Mouse (Mus musculus) embryonic facial prominence, embryonic 13.5 days (tissue): Measurements from ENCODE around the gene Megf11. TPM values are rescaled to one million over a fixed set of nuclear protein-coding genes. Genes with fewer than 3 reads are reported as not detected.

Experiments
- ATAC-seq: fragments of 200-750 bp; cut with Nextera tagmentation; 2 replicates; pipeline ENCODE4 v1.8.0; 2017; ENCODE audit warnings: low read depth; ENCODE audit not compliant: insufficient number of reproducible peaks, insufficient read depth, low FRiP score, low TSS enrichment
- H3K27ac ChIP-seq: fragments of 300-500 bp; sonication (generic); 2 replicates; pipeline ENCODE4 v1.5.1; 2015; ENCODE audit warnings: moderate library complexity, mild to moderate bottlenecking, inconsistent platforms
- H3K27me3 ChIP-seq: fragments of 300-500 bp; sonication (generic); 2 replicates; pipeline ENCODE4 v1.6.1; 2015; ENCODE audit warnings: mild to moderate bottlenecking, inconsistent platforms
- H3K36me3 ChIP-seq: fragments of 300-500 bp; sonication (generic); 2 replicates; pipeline ENCODE4 v1.6.1; 2015; ENCODE audit warnings: mild to moderate bottlenecking, inconsistent platforms
- H3K4me1 ChIP-seq: fragments of 300-500 bp; sonication (generic); 2 replicates; pipeline ENCODE4 v1.6.1; 2015; ENCODE audit warnings: inconsistent platforms
- H3K4me2 ChIP-seq: fragments of 300-500 bp; sonication (generic); 2 replicates; pipeline ENCODE4 v1.6.1; 2015; ENCODE audit warnings: moderate library complexity, mild to moderate bottlenecking, inconsistent platforms
- H3K4me3 ChIP-seq: fragments of 300-500 bp; sonication (generic); 2 replicates; pipeline ENCODE4 v1.5.1; 2015; ENCODE audit warnings: mild to moderate bottlenecking, inconsistent platforms
- H3K9ac ChIP-seq: fragments of 300-500 bp; sonication (generic); 2 replicates; pipeline ENCODE4 v1.6.1; 2015; ENCODE audit warnings: mild to moderate bottlenecking, inconsistent platforms
- H3K9me3 ChIP-seq: fragments of 300-500 bp; sonication (generic); 2 replicates; pipeline ENCODE4 v1.6.1; 2016; ENCODE audit warnings: inconsistent platforms
- WGBS: fragments of 180-500 bp; shearing (Covaris S2); methylation state at CpG from one replicate; pipeline ENCODE4 v1.1.7; 2015; ENCODE audit warnings: mixed read lengths; 5-methylcytosine and 5-hydroxymethylcytosine counted together
- polyA plus RNA-seq: library from polyadenylated mRNA; unstranded; fragments of >200 nt; fragmentation: Nextera tagmentation; extraction: Ambion mirVana; gene quantifications from 2 replicates; pipeline ENCODE4 v1.2.1, GENCODE M21; 2015

Megf11 gene
- polyA plus RNA-seq, 1 experiment from 2014 or later, result 2.0 TPM

DNA sequence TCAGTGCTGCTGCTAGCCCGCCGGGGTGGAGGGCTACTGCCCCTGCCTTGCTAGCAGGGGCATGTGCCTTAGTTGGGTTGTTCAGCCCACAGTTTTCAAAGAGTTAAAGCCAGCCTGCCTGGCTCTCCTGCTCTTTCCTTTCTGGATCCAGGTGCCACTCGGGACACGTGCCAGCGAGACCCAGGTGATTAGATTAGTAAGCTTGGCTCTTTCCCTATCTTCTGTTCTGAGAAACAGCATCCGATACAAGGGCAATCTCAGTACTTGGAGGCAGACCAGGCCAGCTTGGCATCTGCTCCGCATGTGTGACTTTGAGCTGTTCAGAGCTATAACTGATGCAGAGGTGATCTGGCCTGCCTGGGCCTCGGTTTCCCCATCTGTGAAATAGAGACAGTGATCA lies 209.0 kb downstream of the Megf11 start:
- 63% methylated on average over 8 of the region's 8 CpGs for WGBS
- H3K4me1 ChIP-seq, result peaks cover 4% of the 10 kb centered on the region; the same call in 1 of the 2 replicates
- H3K36me3 ChIP-seq, result no peaks in the 10 kb centered on the region
- no peak overlapping the region for H3K4me3 ChIP-seq
- H3K27ac ChIP-seq, result no peak overlapping the region
- no peak for ATAC-seq
- H3K4me2 ChIP-seq, result no peak overlapping the region
- no peak overlapping the region for H3K9ac ChIP-seq
- no peaks in the 10 kb centered on the region for H3K27me3 ChIP-seq
- H3K9me3 ChIP-seq, result no peaks in the 10 kb centered on the region

DNA sequence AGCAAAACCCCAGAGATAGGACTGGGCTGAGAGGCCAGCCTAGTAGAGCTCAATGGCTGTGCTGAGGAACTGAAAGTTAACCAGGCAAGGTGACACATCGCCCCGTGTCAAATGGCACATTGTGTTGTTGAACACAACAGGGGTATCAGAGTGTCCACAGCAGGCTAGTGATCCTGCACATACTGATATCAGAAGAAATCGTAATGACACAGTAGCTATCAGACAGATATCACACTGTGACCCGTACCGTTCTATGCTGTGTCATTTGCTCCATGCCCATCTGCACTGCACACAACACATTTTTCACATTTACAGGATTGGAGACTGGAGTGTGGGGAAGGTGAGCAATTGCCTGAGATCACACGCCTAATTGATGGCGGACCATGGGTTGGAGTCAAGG lies 213.0 kb downstream of the Megf11 start:
- ATAC-seq, result no peak
- H3K27ac ChIP-seq, result no peak overlapping the region

DNA sequence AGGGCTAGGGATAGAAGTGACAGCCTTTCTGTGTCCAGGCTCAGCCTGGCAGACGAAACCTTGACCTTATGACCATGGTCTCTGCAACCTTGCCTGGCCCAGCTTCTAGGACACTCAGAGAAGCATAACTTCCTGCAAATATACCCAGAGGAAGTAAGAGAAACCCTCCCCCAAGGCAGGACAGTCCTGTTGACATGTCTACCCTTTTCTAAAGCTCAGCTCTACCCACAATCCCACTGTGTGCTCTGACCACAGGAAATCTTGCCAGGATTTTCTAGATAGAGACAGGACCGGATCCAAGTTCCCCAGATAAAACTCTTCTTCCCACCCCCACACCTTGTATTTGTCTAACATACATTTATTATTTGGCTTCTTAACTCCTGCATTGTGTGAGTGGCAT lies 215.3 kb downstream of the Megf11 start:
- 66% methylated on average over 2 of the region's 2 CpGs for WGBS

More for the DNA sequence above, 213.0 kb downstream of the Megf11 start:
- H3K36me3 ChIP-seq, result no peaks in the 10 kb centered on the region
- H3K9ac ChIP-seq, result no peak overlapping the region
- no peak overlapping the region for H3K4me2 ChIP-seq
- peaks cover 4% of the 10 kb centered on the region; the same call in 1 of the 2 replicates for H3K4me1 ChIP-seq
- no peaks in the 10 kb centered on the region for H3K9me3 ChIP-seq
- no peaks in the 10 kb centered on the region for H3K27me3 ChIP-seq
- H3K4me3 ChIP-seq, result no peak overlapping the region
- WGBS, result 93% methylated on average over 7 of the region's 7 CpGs

DNA sequence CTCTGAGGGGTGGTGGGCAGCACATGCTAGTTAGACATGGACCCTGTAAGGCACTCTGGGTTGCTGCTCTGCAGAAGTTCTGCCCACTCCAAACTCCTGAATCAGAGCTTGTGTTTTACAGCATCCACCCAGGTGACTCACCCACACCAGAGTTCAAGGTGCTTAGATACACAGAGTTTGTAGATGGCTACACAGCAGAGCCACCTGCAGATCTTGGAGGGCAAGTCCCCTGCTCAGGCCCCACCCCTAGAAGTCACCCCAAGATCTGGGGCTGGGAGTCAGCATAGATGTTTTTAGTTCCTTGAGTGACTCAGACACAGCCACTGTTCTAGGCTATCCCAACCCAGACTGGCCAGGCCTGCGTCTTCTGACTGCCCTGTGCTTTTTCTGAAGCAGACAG lies 217.5 kb downstream of the Megf11 start:
- Histone ChIP-seq H3K4me2 (no peak overlapping the region), H3K9ac (no peak overlapping the region), H3K4me3 (no peak overlapping the region), H3K27ac (no peak overlapping the region), H3K9me3 (no peaks in the 10 kb centered on the region), H3K36me3 (no peaks in the 10 kb centered on the region), H3K4me1 (peaks cover 23% of the 10 kb centered on the region), H3K27me3 (no peaks in the 10 kb centered on the region)
- no peak for ATAC-seq
- WGBS, result 83% methylated on average over 1 of the region's 1 CpGs

More for the DNA sequence above, 215.3 kb downstream of the Megf11 start:
- H3K4me2 ChIP-seq, result no peak overlapping the region
- H3K9ac ChIP-seq, result no peak overlapping the region
- no peak overlapping the region for H3K4me3 ChIP-seq
- no peak overlapping the region for H3K27ac ChIP-seq
- no peaks in the 10 kb centered on the region for H3K36me3 ChIP-seq
- no peaks in the 10 kb centered on the region for H3K27me3 ChIP-seq
- no peaks in the 10 kb centered on the region for H3K9me3 ChIP-seq
- no peak for ATAC-seq
- H3K4me1 ChIP-seq, result peaks cover 17% of the 10 kb centered on the region

DNA sequence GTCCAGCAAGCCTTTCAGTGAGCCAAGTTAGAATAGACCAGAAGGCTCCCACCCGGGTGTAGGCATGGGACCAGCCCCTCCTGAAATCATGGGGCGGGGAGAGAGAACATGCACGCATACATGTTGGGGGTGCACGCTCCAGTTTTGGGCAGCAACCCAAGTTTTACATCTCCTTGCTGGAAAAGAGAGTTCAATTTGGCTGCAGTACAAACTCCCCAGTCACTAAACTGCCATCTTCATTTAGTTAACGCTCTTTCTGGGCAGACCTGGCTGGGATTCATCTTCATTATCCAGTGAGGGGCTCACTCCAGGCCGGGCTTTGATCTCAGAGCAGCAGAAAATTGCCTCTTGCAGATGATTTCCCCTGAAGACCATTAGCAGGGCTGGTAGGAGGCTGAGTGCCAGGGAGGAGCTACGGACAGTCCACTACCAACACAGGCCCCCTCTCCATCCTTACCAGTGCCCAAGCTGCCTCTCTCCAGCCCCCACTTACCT lies 218.8 kb downstream of the Megf11 start:
- H3K9ac ChIP-seq, result no peak overlapping the region
- no peak; the same call in 1 of the 2 replicates for ATAC-seq
- peaks cover 23% of the 10 kb centered on the region for H3K4me1 ChIP-seq
- no peaks in the 10 kb centered on the region for H3K9me3 ChIP-seq
- H3K4me2 ChIP-seq, result no peak overlapping the region
- no peak overlapping the region for H3K27ac ChIP-seq
- 40% methylated on average over 7 of the region's 7 CpGs for WGBS
- no peak overlapping the region for H3K4me3 ChIP-seq
- H3K27me3 ChIP-seq, result no peaks in the 10 kb centered on the region
- no peaks in the 10 kb centered on the region for H3K36me3 ChIP-seq

GRCm38 (mm10) chr9:64605077-64605714 lies 219.8 kb downstream of the Megf11 start:
- no peak overlapping the region for H3K4me2 ChIP-seq
- no peak for ATAC-seq
- no peaks in the 10 kb centered on the region for H3K9me3 ChIP-seq
- no peak overlapping the region for H3K9ac ChIP-seq
- no peak overlapping the region for H3K4me3 ChIP-seq
- no peaks in the 10 kb centered on the region for H3K36me3 ChIP-seq
- H3K27me3 ChIP-seq, result no peaks in the 10 kb centered on the region
- peaks cover 25% of the 10 kb centered on the region for H3K4me1 ChIP-seq
- WGBS, result 71% methylated on average over 14 of the region's 14 CpGs
- no peak overlapping the region for H3K27ac ChIP-seq

- no peak overlapping the region for H3K4me3 ChIP-seq
- 21% methylated on average over 13 of the region's 13 CpGs for WGBS
- no peaks in the 10 kb centered on the region for H3K27me3 ChIP-seq
- no peaks in the 10 kb centered on the region for H3K36me3 ChIP-seq
- no peaks in the 10 kb centered on the region for H3K9me3 ChIP-seq
- no peak for ATAC-seq
- no peak overlapping the region for H3K4me2 ChIP-seq
- H3K27ac ChIP-seq, result no peak overlapping the region
- no peak overlapping the region for H3K9ac ChIP-seq
- peaks cover 25% of the 10 kb centered on the region for H3K4me1 ChIP-seq
These were observed 220.4 kb downstream of the Megf11 start for GRCm38 (mm10) chr9:64605735-64606349.

DNA sequence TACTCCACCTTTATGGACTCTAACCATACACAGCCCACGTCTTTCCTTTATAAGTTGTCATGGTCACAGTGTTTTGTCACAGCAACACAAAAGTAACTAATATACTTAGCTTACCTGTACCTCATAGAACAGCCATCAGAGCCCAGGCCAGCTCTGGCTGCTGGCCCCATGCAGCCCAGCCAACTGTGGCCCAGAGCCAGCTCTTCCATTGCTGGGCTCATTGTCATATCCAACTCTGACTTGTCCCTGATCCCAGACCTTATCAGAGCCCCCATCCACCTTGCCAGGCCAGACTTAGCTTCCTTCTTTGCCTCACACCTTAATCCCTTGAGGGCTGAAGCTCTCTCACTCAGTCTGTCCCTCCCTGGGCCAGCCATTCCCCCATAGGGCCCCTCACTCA lies 221.6 kb downstream of the Megf11 start:
- H3K36me3 ChIP-seq, result no peaks in the 10 kb centered on the region
- no peak overlapping the region for H3K4me2 ChIP-seq
- no peak for ATAC-seq
- H3K27ac ChIP-seq, result no peak overlapping the region
- 90% methylated on average over 1 of the region's 1 CpGs for WGBS
- peaks cover 25% of the 10 kb centered on the region for H3K4me1 ChIP-seq
- no peak overlapping the region for H3K9ac ChIP-seq
- no peaks in the 10 kb centered on the region for H3K9me3 ChIP-seq
- H3K27me3 ChIP-seq, result no peaks in the 10 kb centered on the region
- no peak overlapping the region for H3K4me3 ChIP-seq

DNA sequence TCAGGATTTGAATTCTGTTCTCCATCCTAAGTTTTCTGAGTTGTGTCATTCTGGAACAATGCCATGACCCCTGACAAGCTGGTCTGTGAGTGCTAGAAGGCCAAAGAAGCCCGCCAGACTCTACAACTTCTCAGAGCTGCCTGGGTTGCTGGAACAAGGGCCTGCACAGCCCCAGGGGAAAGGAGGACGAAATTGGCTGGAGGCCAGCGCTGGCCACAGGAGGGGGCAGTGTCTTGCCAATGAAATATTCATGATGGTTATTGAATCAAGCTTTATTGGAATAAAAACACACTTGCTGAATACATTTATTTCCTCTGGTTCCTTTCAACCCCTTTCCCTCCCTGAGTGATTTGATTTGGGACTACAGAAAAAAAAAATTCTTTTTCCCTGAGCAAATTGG lies 224.1 kb downstream of the Megf11 start:
- H3K36me3 ChIP-seq, result no peaks in the 10 kb centered on the region
- peaks cover 18% of the 10 kb centered on the region for H3K4me1 ChIP-seq
- no peaks in the 10 kb centered on the region for H3K9me3 ChIP-seq
- no peak overlapping the region for H3K4me2 ChIP-seq
- H3K9ac ChIP-seq, result no peak overlapping the region
- H3K4me3 ChIP-seq, result no peak overlapping the region
- no peaks in the 10 kb centered on the region for H3K27me3 ChIP-seq
- 35% methylated on average over 3 of the region's 3 CpGs for WGBS
- no peak overlapping the region for H3K27ac ChIP-seq
- no peak for ATAC-seq

- no peaks in the 10 kb centered on the region for H3K27me3 ChIP-seq
- H3K4me2 ChIP-seq, result no peak overlapping the region
- H3K27ac ChIP-seq, result no peak overlapping the region
- no peaks in the 10 kb centered on the region for H3K9me3 ChIP-seq
- no peak for ATAC-seq
- H3K36me3 ChIP-seq, result no peaks in the 10 kb centered on the region
- no peak overlapping the region for H3K4me3 ChIP-seq
- H3K9ac ChIP-seq, result no peak overlapping the region
- WGBS, result 16% methylated on average over 7 of the region's 7 CpGs
- 0 out of 2 replicates have a peak, but pooled peaks cover 3% of the 10 kb centered on the region for H3K4me1 ChIP-seq
These were observed 226.9 kb downstream of the Megf11 start for GRCm38 (mm10) chr9:64612121-64612983.

DNA sequence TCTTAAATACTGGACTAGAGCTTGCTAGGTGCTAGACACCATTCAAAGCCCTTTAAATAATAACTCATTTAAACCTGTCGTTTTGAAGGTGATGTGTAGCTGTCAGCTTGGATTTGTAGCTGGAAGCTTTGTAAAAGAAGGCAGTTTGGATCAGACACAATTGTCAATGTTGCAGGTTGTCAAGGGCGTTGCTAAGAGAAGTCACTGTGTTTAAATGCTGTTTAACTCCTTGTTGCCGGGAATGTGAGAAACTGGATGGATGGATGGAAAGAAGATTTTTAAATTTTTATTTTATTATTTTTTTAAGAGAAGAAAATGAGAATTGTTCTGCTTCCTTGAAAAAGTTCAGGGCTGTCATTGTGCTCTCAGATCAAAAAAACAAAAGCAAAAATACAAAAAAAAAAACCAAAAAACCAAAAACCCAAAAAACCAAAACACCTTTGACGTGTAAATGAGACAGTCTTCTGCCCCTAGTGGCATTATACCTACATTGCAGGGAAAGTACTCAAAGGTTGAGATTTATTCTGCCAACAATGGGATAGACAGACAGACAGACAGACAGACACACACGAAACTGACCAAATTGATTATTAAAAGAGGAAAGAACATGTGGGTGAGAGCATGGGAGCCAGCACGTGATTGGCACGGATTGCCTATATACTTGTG lies 227.7 kb downstream of the Megf11 start:
- H3K4me1 ChIP-seq, result 0 out of 2 replicates have a peak, but pooled peaks cover 3% of the 10 kb centered on the region
- no peak overlapping the region for H3K4me2 ChIP-seq
- no peak overlapping the region for H3K27ac ChIP-seq
- 53% methylated on average over 7 of the region's 7 CpGs for WGBS
- H3K9me3 ChIP-seq, result no peaks in the 10 kb centered on the region
- ATAC-seq, result no peak
- H3K4me3 ChIP-seq, result no peak overlapping the region
- no peak overlapping the region for H3K9ac ChIP-seq
- H3K27me3 ChIP-seq, result no peaks in the 10 kb centered on the region
- H3K36me3 ChIP-seq, result no peaks in the 10 kb centered on the region
